Mouse (Mus musculus) neutrophil, adult 65 days (primary cell): ENCODE data around the gene Klf2. TPM values are rescaled to one million over a fixed set of nuclear protein-coding genes. Genes with fewer than 3 reads are reported as not detected.

ENCODE experiments used
- total RNA-seq: library from RNA; stranded (reverse); gene quantifications from 2 replicates; pipeline ENCODE4 v1.2.4, GENCODE M21; 2023

Klf2 gene
- total RNA-seq, result 2,209 and 2,764 TPM in 2 replicates

DNA sequence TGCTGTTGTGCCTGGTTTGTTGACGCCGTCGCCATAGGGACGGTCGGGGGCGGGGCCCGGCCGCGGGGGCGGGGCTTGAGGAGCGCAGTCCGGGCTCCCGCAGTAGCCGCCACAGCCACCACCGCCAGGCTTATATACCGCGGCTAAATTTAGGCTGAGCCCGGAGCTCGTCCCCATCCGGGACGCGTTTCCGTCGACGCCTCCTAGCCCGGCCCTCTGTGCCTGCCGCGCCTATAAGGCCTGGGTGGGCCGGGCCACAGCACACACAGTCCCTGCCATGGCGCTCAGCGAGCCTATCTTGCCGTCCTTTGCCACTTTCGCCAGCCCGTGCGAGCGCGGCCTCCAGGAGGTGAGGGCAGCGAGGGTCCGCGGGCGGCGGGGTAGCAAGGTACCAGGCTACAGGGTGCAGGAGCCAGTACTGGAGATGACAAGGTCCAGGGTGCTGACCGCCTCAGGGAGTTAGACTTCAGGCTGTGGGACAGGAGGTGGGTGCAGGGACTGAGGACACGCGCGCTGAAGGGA lies at the start of gene Klf2:
Gene Klf2 (plus strand): TSS at position 233 of the 522 bp plus-strand sequence.

GRCm38 (mm10) chr8:72305210-72305905 lies 13.5 kb upstream of the Klf2 start, which contains the start of gene Gm10282:
TSS of gene Gm10282 (minus strand) at chr8:72305260.

Other genes starting within 250 kb of the Klf2 start
- 0.68 and 1.6 TPM in 2 replicates for gene Olfr373, start 235.9 kb upstream of the Klf2 start, total RNA-seq
- gene Olfr374, start 212.0 kb upstream of the Klf2 start, total RNA-seq, result 0.27 and 1.1 TPM in 2 replicates
- gene Tpm4, start 184.1 kb upstream of the Klf2 start, total RNA-seq, result 188 and 212 TPM in 2 replicates
- gene Rab8a, start 157.8 kb upstream of the Klf2 start, total RNA-seq, result 131 and 140 TPM in 2 replicates
- gene Hsh2d, start 129.4 kb upstream of the Klf2 start, total RNA-seq, result 12.8 and 17.4 TPM in 2 replicates
- 0.88 and 1.3 TPM in 2 replicates for gene Cib3, start 106.2 kb upstream of the Klf2 start, total RNA-seq
- not detected in 2 replicates for gene Gm11034, start 105.4 kb upstream of the Klf2 start, total RNA-seq
- 102 and 118 TPM in 2 replicates for gene Fam32a, start 99.3 kb upstream of the Klf2 start, total RNA-seq
- 156 and 168 TPM in 2 replicates for gene Ap1m1, start 79.0 kb upstream of the Klf2 start, total RNA-seq
- 63.1 and 91.0 TPM in 2 replicates for gene Gm10282, start 13.8 kb upstream of the Klf2 start, total RNA-seq
- 46.0 and 60.4 TPM in 2 replicates for gene Eps15l1, start 102.4 kb downstream of the Klf2 start, total RNA-seq
- gene Calr3, start 124.8 kb downstream of the Klf2 start, total RNA-seq, result not detected in 2 replicates
- 0.79 and 1.6 TPM in 2 replicates for gene 1700030K09Rik, start 124.8 kb downstream of the Klf2 start, total RNA-seq
- gene Cherp, start 156.2 kb downstream of the Klf2 start, total RNA-seq, result 62.2 and 65.7 TPM in 2 replicates
- gene Slc35e1, start 173.6 kb downstream of the Klf2 start, total RNA-seq, result 147 and 157 TPM in 2 replicates
- gene Med26, start 229.2 kb downstream of the Klf2 start, total RNA-seq, result 13.2 and 16.7 TPM in 2 replicates